Mouse (Mus musculus): ENCODE measurements around the gene Barhl2.

GRCm38 (mm10) chr5:106454411-106455105 is 3.4 kb downstream of the Barhl2 start:
- no peak for TF ChIP-seq CTCF (IDR thresholded peaks at IDR 0.05; ENCODE audit: low read depth, low read length)
- TF ChIP-seq GATA2 (IDR thresholded peaks at IDR 0.05; ENCODE audit: borderline replicate concordance, low read depth, low read length) = no peak
- TF ChIP-seq GATA1 (IDR thresholded peaks at IDR 0.05; ENCODE audit: borderline replicate concordance, low read length) = no peak
- TF ChIP-seq TAL1 (conservative IDR thresholded peaks at IDR 0.05; ENCODE audit: low read depth, low read length) = no peak
- TF ChIP-seq POLR2AphosphoS5 (IDR thresholded peaks at IDR 0.05; ENCODE audit: insufficient replicate concordance, low read depth, low read length) = no peak

All from G1E (cell line).